Mouse (Mus musculus): ENCODE measurements around the gene Rasa4. TPM values are rescaled to one million over a fixed set of nuclear protein-coding genes. Genes with fewer than 3 reads are reported as not detected.
A peak's percentile ranks its signal among the peaks of the same experiment; 100 is the strongest.
"Not testable (repeated sequence)": the region's sequence is repeated elsewhere in the genome, so short reads cannot be mapped to it uniquely, and the experiment has no call there.

Gene Rasa4
- polyA plus RNA-seq, 1 experiment: 1.5 TPM

GRCm38 (mm10) chr5:136041666-136042065 lies 42.0 kb upstream of the Rasa4 start:
- Histone ChIP-seq H3K4me3 (ENCODE audit: control insufficient read depth, low read depth, low read length) (no peak overlapping the region), H3K36me3 (ENCODE audit: control insufficient read depth, insufficient read depth, low read length) (no peaks in the 10 kb centered on the region), H3K27me3 (ENCODE audit: control insufficient read depth, insufficient read depth, low read length) (no peaks in the 10 kb centered on the region), H3K27ac (ENCODE audit: control insufficient read depth, insufficient read depth, low read depth, low read length) (no peak overlapping the region), H3K4me1 (ENCODE audit: control insufficient read depth, insufficient read depth, low read length) (peaks cover 13% of the 10 kb centered on the region)
- no peak for TF ChIP-seq CTCF (IDR thresholded peaks at IDR 0.05; ENCODE audit: control insufficient read depth, insufficient read depth, insufficient replicate concordance, low read depth, low read length)
- no peak for TF ChIP-seq POLR2A (IDR thresholded peaks at IDR 0.05; ENCODE audit: control insufficient read depth, low read depth, low read length)

- Histone ChIP-seq H3K4me3 (ENCODE audit: control insufficient read depth, low read depth, low read length) (no peak overlapping the region), H3K27ac (ENCODE audit: control insufficient read depth, insufficient read depth, low read depth, low read length) (no peak overlapping the region), H3K36me3 (ENCODE audit: control insufficient read depth, insufficient read depth, low read length) (no peaks in the 10 kb centered on the region), H3K4me1 (ENCODE audit: control insufficient read depth, insufficient read depth, low read length) (peaks cover 13% of the 10 kb centered on the region), H3K27me3 (ENCODE audit: control insufficient read depth, insufficient read depth, low read length) (no peaks in the 10 kb centered on the region)
- TF ChIP-seq CTCF (IDR thresholded peaks at IDR 0.05; ENCODE audit: control insufficient read depth, insufficient read depth, insufficient replicate concordance, low read depth, low read length): peak; percentile 62; the same call in 1 of the 2 replicates
- TF ChIP-seq POLR2A (IDR thresholded peaks at IDR 0.05; ENCODE audit: control insufficient read depth, low read depth, low read length): no peak
Measured at GRCm38 (mm10) chr5:136044865-136045264, 38.9 kb upstream of the Rasa4 start.

- peaks cover 10% of the 10 kb centered on the region for H3K4me1 ChIP-seq (ENCODE audit: control insufficient read depth, insufficient read depth, low read length)
- TF ChIP-seq POLR2A (IDR thresholded peaks at IDR 0.05; ENCODE audit: control insufficient read depth, low read depth, low read length) (no peak), CTCF (IDR thresholded peaks at IDR 0.05; ENCODE audit: control insufficient read depth, insufficient read depth, insufficient replicate concordance, low read depth, low read length) (no peak; the same call in 1 of the 2 replicates)
Measured at GRCm38 (mm10) chr5:136045408-136045807, 38.3 kb upstream of the Rasa4 start.

GRCm38 (mm10) chr5:136045987-136046386 lies 37.7 kb upstream of the Rasa4 start:
- no peak overlapping the region for H3K4me3 ChIP-seq (ENCODE audit: control insufficient read depth, low read depth, low read length)
- H3K27me3 ChIP-seq (ENCODE audit: control insufficient read depth, insufficient read depth, low read length): no peaks in the 10 kb centered on the region
- no peak overlapping the region for H3K27ac ChIP-seq (ENCODE audit: control insufficient read depth, insufficient read depth, low read depth, low read length)
- no peaks in the 10 kb centered on the region for H3K36me3 ChIP-seq (ENCODE audit: control insufficient read depth, insufficient read depth, low read length)
- H3K4me1 ChIP-seq (ENCODE audit: control insufficient read depth, insufficient read depth, low read length): peaks cover 8% of the 10 kb centered on the region
- TF ChIP-seq POLR2A (IDR thresholded peaks at IDR 0.05; ENCODE audit: control insufficient read depth, low read depth, low read length) (no peak), CTCF (IDR thresholded peaks at IDR 0.05; ENCODE audit: control insufficient read depth, insufficient read depth, insufficient replicate concordance, low read depth, low read length) (peak; percentile 78)

More at GRCm38 (mm10) chr5:136045408-136045807, 38.3 kb upstream of the Rasa4 start:
- Histone ChIP-seq H3K4me3 (ENCODE audit: control insufficient read depth, low read depth, low read length) (no peak overlapping the region), H3K27me3 (ENCODE audit: control insufficient read depth, insufficient read depth, low read length) (no peaks in the 10 kb centered on the region), H3K36me3 (ENCODE audit: control insufficient read depth, insufficient read depth, low read length) (no peaks in the 10 kb centered on the region), H3K27ac (ENCODE audit: control insufficient read depth, insufficient read depth, low read depth, low read length) (no peak overlapping the region)

- H3K27ac ChIP-seq (ENCODE audit: control insufficient read depth, insufficient read depth, low read depth, low read length); H3K27me3 ChIP-seq (ENCODE audit: control insufficient read depth, insufficient read depth, low read length); H3K4me1 ChIP-seq (ENCODE audit: control insufficient read depth, insufficient read depth, low read length); H3K36me3 ChIP-seq (ENCODE audit: control insufficient read depth, insufficient read depth, low read length); H3K4me3 ChIP-seq (ENCODE audit: control insufficient read depth, low read depth, low read length): not testable (repeated sequence)
Measured at GRCm38 (mm10) chr5:136048541-136048940, 35.2 kb upstream of the Rasa4 start.

GRCm38 (mm10) chr5:136049926-136050325 lies 33.8 kb upstream of the Rasa4 start:
- Histone ChIP-seq H3K36me3 (ENCODE audit: control insufficient read depth, insufficient read depth, low read length) (no peaks in the 10 kb centered on the region), H3K27me3 (ENCODE audit: control insufficient read depth, insufficient read depth, low read length) (no peaks in the 10 kb centered on the region), H3K4me3 (ENCODE audit: control insufficient read depth, low read depth, low read length) (no peak overlapping the region), H3K4me1 (ENCODE audit: control insufficient read depth, insufficient read depth, low read length) (peaks cover 2% of the 10 kb centered on the region), H3K27ac (ENCODE audit: control insufficient read depth, insufficient read depth, low read depth, low read length) (no peak overlapping the region)
- no peak for TF ChIP-seq CTCF (IDR thresholded peaks at IDR 0.05; ENCODE audit: control insufficient read depth, insufficient read depth, insufficient replicate concordance, low read depth, low read length)
- no peak for TF ChIP-seq POLR2A (IDR thresholded peaks at IDR 0.05; ENCODE audit: control insufficient read depth, low read depth, low read length)

GRCm38 (mm10) chr5:136051231-136052085 lies 32.3 kb upstream of the Rasa4 start:
- H3K4me3 ChIP-seq (ENCODE audit: control insufficient read depth, low read depth, low read length): no peak overlapping the region
- no peaks in the 10 kb centered on the region for H3K36me3 ChIP-seq (ENCODE audit: control insufficient read depth, insufficient read depth, low read length)
- no peak overlapping the region for H3K27ac ChIP-seq (ENCODE audit: control insufficient read depth, insufficient read depth, low read depth, low read length)
- no peaks in the 10 kb centered on the region for H3K27me3 ChIP-seq (ENCODE audit: control insufficient read depth, insufficient read depth, low read length)
- TF ChIP-seq POLR2A (IDR thresholded peaks at IDR 0.05; ENCODE audit: control insufficient read depth, low read depth, low read length) (no peak), CTCF (IDR thresholded peaks at IDR 0.05; ENCODE audit: control insufficient read depth, insufficient read depth, insufficient replicate concordance, low read depth, low read length) (no peak)
- peaks cover 2% of the 10 kb centered on the region; the same call in 1 of the 2 replicates for H3K4me1 ChIP-seq (ENCODE audit: control insufficient read depth, insufficient read depth, low read length)

All from testis, adult 2 months (tissue).